Mouse (Mus musculus) frontal cortex, adult (tissue): ENCODE results near the gene Lmo3.
A peak's percentile ranks its signal among the peaks of the same experiment; 100 is the strongest.

Experiments
- ATAC-seq: cut with Nextera tagmentation; 2 replicates; pipeline ENCODE4 v1.9.2; 2017; ENCODE audit warnings: mild to moderate bottlenecking, moderate library complexity, mixed read lengths; ENCODE audit not compliant: low TSS enrichment

Lmo3 gene

GRCm38 (mm10) chr6:138581734-138582505 lies at the start of gene Lmo3:
TSS of gene Lmo3 (minus strand) at chr6:138581968.
- ATAC-seq = no peak

DNA sequence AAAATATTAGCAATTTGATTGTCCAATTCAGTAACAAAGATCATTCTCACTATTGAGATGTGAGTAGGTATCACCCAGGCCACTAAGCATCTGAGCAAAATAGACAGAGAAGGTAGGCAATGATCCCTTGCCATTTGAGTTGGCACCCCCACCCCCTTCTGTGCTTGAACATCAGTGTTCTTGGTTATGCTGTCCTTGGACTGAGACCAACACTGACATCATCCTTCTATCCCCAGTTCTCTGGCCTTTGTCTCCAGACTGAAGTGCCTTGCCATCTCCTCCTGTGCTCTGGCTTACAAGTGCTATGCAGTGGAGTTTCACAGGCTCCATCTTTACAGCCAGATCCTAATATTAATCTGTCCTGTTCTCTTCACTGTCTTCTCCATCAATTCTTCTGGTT lies 39.0 kb upstream of the Lmo3 start:
- ATAC-seq = no peak

DNA sequence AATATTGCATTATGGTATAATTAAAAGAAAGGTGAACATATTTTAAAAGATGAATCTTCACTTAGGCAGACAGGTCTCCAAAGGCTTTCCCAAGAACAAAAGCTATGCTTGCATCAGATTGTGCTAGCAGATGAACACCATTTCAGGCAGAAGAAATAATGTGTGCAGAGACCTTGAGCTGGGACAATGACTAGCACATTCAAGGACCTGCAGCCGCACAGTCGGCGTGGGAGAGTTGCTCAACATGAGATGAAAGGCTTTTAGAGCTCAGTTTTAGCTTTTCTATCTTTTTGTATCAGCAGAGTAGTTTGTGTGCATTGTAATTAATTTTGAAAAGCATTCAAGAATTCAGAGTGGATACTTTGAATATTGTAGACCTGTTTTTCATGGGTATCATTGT lies 36.6 kb upstream of the Lmo3 start:
- no peak for ATAC-seq

DNA sequence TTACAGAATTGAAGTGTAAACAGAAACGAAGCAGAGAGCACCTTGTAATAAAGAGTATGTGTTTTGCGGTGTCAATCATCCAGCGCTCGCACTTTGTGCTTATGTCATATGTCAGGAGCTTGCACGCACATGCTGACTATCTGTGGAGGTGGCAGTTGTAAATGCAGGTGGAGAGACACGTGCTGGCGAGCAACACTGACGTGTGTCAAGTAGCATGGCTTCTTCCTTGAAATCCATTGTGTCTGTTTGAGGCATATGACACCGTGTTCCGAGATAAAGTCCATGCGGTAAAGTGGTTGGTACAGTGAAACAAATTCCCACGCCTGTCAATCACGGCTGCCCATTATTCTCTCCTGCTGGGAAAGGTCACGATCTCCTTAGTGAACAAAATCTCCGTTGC lies 15.2 kb upstream of the Lmo3 start:
- no peak for ATAC-seq

DNA sequence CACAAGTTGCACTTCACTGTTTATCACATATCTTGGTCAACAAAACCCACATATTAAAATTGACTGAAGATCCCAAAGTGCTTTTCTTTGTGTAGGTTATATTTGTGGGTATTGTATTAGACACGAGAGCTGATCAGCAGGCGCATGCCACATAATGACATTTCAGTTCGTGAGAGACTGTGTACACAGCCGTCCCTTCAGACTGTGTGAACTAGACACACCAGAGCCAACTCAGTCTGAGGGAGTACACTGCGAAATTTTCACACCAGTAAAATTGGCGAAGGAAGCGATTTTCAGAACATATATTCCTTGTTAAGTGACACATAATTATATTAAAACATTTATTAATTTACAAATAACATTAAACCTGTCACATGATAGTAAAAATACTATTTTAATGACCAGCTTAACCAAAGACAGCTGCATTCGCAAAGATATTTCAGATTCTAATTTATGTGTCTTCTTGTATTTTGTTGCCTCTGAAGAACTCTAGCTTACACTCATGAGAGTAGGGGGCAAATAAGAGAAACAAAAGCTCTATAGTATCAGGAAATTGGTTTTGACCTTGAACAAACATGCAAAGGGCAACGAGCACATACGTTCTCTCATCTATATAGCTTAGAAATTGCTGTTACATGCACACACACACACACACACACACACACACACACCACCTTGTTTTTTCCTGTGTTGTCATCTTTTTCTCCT lies 14.4 kb upstream of the Lmo3 start:
- ATAC-seq = no peak

- no peak for ATAC-seq
These were observed 1.5 kb upstream of the Lmo3 start for GRCm38 (mm10) chr6:138583314-138583713.

DNA sequence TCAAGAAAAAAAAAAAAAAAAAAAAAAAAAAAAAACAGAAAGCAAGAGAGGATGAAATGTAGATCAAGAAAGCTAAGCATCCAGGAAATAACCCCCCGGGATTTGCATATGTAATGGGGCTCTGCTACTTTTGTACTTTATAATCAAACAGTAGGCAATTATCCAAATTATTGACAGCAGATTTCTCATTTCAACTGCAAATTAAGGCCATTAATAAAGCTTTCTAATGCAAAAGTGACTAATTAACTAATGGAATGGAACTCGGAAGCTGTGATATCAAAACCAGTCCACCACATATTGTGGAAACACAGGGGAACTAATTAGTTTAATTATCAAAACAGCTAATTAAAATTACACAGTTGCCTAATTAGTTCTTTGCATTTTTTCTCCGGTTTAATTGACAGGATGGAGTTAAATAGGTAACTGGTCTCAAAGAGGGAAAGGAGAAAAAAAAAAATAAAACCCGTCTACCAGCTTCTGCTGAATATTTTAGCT lies 785 bp upstream of the Lmo3 start:
- no peak for ATAC-seq

- no peak for ATAC-seq
These were observed 1.2 kb downstream of the Lmo3 start for GRCm38 (mm10) chr6:138580491-138581076.

DNA sequence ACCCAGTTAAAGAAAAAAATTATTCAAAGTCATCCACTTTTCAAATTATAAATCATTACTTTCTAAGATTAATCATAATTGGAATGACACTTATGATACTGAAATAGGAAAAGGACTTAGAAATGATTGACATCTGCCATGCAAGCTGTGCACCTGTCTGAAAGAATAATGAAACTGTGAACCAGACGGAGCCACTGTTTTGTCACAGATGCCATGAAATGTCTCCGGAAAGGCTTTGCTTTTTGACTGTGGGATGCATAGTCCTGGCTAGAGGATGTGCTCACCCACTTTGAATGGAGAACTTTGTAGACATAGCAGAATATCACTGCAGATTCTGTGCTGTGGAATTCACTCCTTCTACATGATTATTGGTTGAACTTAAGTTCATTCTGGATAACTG lies 18.4 kb downstream of the Lmo3 start:
- ATAC-seq = no peak

GRCm38 (mm10) chr6:138552144-138552543 lies 29.6 kb downstream of the Lmo3 start:
- no peak for ATAC-seq

GRCm38 (mm10) chr6:138534879-138535278 lies 46.9 kb downstream of the Lmo3 start:
- ATAC-seq = peak; percentile 100

- ATAC-seq = no peak
These were observed 75.1 kb downstream of the Lmo3 start for GRCm38 (mm10) chr6:138506642-138507041.

GRCm38 (mm10) chr6:138503946-138504345 lies 77.8 kb downstream of the Lmo3 start:
- peak; percentile 65 for ATAC-seq

GRCm38 (mm10) chr6:138482834-138483233 lies 98.9 kb downstream of the Lmo3 start:
- no peak for ATAC-seq

- ATAC-seq = peak; percentile 99
These were observed 104.2 kb downstream of the Lmo3 start for GRCm38 (mm10) chr6:138477611-138478010.

GRCm38 (mm10) chr6:138469204-138469603 lies 112.6 kb downstream of the Lmo3 start:
- ATAC-seq = no peak

DNA sequence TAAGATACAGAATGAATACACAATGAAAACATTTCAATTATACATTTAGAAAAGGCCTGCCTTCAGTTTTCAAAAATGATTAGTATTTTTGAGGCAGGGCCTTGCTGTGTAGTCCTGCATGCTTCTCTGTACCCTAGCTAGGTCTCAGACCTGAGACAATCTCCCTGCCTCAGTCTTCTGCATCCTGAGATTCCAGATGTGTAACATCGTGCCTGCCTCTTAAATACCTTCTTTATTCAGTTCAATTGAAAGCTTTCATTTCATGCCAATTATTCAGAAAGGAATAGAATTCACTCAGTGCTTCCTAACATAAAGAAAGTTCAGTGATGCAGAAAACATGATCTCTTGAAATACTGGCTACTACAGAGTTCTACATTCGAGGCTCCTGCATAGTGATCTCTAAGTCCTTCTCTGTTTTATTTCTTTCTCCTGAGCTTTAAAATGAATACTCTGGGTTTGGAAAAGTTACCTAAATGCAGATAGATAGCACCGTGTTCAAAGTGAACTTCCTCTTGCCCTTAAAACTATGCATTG lies 137.2 kb downstream of the Lmo3 start:
- no peak for ATAC-seq

- no peak for ATAC-seq
These were observed 144.4 kb downstream of the Lmo3 start for GRCm38 (mm10) chr6:138437351-138437750.

- peak; percentile 64; the same call in 1 of the 2 replicates for ATAC-seq
These were observed 145.0 kb downstream of the Lmo3 start for GRCm38 (mm10) chr6:138436813-138437212.

GRCm38 (mm10) chr6:138427394-138427793 lies 154.4 kb downstream of the Lmo3 start:
- ATAC-seq = no peak

GRCm38 (mm10) chr6:138426894-138427293 lies 154.9 kb downstream of the Lmo3 start:
- no peak for ATAC-seq

DNA sequence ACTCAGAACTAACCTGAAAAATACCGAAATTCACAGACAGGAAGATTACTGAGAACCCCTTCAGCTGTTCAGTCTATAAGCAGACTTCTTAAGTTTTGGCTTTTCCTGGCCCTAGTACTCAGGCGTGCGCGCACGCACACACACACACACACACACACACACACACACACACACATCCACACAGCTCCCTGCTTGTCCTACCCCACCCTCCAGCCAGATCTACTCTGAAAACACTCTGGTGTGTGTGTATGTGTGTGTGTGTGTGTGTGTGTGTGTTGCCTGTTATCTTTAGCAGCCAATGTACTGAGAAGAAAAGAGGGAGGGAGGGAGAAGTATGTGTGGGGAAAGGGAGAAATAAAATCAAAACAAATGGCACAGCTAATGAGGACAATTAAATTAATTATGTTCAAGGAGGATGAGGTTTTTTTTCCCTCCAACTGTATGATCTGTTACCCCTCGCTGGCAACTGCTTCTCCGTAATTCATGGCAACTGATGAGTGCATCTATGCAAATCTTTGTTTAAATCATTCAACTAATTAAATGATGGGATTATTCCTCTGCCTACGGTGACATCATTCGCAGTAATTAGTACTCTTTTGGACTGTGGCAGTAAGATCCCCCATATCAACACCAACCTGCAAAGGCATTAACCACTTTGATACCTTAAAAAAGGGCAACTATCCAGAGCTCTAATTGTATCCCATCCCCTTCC lies 157.1 kb downstream of the Lmo3 start:
- no peak for ATAC-seq
